Mouse (Mus musculus): ENCODE results near the gene Rnase12.

The Rnase12 gene

GRCm38 (mm10) chr14:51085086-51085485, 27.6 kb upstream of the Rnase12 start:
- no peak for DNase-seq (ENCODE audit: low read depth, low spot score)

DNA sequence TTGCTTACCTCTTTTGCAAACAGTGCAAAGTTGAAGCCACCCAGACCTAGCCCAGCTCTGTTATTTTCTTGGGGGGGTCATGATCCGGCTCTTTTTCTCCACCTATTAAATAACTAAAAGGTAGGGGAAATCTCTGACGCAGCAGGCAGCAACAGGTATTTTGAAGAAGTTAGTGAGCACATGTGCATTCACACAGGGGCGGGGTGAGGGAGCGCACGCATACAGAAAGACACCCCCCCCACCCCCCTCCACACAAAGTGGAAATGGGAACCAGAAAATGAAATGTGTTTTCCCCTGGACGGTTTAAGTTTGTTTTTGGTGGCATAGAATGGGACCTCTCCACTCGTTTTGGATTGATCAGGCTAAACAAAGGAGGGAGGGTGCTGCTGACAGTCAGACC, 26.3 kb upstream of the Rnase12 start:
- no peak for DNase-seq (ENCODE audit: low read depth, low spot score)

DNA sequence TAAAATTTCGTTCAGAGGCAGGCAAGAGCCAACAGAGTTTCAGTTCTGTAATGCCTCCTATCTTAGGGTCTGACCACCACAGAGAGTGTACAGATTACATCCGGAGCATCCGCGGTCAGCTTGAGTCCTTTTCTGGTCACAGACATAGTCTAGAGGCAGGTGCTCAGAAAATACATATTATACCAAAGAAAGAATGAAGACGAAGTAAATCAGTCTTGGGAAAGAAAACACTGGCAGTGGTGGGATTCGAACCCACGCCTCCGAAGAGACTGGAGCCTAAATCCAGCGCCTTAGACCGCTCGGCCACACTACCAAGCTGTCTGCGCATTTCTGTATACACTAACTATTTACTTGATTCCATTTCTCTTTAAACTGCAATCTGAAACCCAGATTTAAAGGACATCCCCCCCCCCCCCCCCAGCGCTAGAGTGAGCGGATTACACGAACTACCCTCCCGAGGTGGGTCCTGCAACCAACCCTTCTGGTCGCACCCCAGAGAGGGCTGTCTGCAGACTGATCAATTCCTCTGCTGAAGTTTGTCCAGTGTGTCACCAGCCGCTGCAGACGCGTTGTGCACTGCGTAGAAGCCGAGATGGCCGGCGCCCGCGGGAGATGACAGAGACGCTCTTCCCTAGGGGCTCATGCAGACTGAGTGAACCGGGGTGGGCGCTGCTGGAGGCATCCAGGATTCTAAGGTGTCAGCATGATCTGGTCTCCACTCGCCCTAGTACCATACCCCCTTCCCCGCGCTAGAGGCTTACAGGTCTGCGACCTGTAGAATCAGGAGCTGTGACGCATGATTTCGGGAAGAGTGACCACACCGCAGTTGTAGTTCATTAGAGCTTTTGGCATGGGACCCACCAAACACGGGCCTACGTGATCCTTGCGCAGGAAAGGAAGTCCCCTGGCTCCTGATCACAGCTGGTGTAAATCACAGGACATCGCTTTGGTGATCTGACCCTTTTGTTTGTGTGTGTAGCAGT, 25.4 kb upstream of the Rnase12 start:
- DNase-seq (ENCODE audit: low read depth, low spot score): no peak

- no peak for DNase-seq (ENCODE audit: low read depth, low spot score)
Observed at GRCm38 (mm10) chr14:51081035-51081434, 23.6 kb upstream of the Rnase12 start.

DNA sequence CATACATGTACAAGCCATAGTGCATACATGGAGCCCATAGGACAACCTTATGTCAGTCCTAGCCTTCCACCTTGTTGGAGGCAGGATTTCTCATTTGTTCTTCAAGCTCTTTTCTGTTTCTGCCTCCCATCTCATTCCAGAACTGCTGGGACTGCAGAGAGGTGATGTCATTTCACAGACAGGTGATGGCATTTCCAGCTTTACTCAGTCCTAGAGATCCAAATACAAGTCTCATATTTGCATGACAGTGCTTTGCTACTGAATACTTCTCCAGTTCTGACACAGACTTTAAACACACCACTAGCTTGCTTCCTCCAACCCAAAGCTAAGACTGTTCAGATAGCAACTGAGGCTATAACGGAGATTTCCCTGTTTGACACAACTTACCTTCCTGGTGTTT, 21.7 kb upstream of the Rnase12 start:
- DNase-seq (ENCODE audit: low read depth, low spot score): no peak

GRCm38 (mm10) chr14:51074335-51074734, 16.9 kb upstream of the Rnase12 start, which contains the start of gene Olfr750:
TSS of gene Olfr750 (minus strand) at chr14:51074435.
- DNase-seq (ENCODE audit: low read depth, low spot score): no peak

DNA sequence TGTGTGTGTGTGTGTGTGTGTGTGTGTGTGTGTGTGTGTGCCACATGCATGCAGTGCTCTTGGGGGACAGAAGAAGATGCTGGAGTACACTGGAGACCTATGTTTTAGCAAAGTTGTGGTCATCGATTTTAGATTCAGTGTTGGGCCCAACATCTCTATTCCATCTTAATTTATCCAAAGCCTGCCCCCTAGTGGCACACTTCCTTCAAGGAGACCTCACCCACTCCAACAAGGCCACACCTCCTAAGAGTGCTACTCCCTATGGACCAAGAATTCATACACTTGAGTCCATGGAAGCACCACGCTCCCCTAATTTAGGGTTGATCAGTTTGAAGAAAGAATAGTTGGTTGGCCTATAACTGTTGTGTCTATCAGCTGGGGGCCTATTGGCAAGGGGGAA, 12.2 kb upstream of the Rnase12 start:
- no peak for DNase-seq (ENCODE audit: low read depth, low spot score)

DNA sequence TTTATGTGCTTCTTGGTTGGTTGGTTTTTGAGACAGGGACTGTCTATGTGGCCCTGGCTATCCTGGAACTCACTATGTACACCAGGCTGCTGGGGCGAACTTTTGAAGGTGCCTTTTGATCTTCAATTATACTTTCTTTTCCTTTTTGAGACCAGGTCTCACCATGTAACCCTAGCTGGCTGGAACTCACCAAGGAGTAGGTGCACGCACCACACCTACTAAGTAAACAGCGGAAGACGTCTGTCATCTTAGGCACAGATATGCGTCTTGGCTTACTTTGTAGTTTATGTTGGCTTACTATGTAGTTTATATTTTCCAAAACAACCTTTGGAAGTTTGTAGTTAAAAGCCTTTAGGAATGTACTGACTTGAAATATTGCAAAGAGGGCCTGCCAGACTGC, 11.5 kb upstream of the Rnase12 start:
- DNase-seq (ENCODE audit: low read depth, low spot score): no peak

DNA sequence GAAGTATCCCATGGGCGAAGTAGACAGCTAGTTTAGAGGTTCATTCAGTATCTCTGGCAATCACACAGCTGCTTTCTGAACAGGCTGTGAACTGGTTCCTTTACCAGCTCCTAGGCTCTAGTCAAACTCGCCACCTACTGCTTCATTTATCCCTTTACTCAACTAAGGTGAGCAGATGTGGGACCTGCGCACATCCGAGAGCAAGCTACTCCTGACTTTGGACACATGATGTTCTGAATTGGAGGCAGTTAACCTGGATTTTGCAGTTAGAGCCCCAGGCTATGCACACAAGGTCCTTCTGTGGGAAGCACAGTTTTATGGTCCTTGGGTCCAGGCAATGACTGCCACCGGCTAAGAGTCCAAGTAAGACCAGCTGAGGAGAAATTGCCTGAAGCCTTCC, 3.3 kb upstream of the Rnase12 start:
- no peak for DNase-seq (ENCODE audit: low read depth, low spot score)

DNA sequence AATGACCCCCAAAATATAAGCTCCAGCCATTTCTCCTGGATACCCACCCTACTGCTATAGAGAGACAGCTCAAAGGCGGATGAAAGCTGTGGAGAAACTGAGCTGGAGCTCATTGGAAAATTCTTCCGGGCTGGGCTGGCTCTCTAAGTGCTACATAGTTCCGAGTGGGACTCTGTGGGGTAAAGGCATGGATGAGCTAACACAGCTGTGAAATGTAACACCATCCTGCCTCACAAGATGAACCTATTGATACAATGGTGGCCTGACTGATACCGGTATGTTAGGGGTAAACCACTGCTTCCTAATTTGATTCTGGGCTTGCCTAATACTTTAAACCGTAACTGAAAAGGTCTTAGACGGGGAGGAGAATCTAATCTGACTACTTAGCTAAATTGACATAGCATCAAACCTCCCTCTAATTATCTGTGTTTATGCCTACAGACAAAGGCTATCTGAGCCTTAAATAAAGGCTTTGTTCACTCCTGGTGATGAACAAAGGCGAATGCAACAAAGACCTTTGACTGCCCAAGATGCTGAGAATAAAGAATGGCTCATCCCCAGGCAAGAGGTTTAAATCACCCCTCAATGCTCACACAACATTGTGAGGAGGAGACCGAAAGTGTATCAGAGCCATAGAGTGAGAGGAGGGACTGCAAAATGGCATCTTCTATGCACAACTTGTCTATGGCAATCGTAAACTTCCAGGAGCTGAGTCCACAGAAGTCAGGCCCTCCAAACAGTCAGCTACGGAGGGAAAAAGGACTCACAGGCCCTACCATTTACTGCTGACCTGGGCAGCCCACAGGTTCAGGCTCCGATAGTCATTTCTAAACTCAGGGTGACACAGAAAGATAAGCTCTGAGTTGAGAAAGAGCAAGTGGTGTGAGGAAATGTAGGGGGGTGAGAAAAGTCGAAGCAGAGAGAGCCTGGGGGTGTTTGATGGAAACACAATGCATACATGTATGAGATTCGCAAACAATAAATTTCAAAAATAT, 2.9 kb downstream of the Rnase12 start:
- no peak for DNase-seq (ENCODE audit: low read depth, low spot score)

GRCm38 (mm10) chr14:51053176-51053575, 4.3 kb downstream of the Rnase12 start:
- no peak for DNase-seq (ENCODE audit: low read depth, low spot score)

- no peak for DNase-seq (ENCODE audit: low read depth, low spot score)
Observed at GRCm38 (mm10) chr14:51051941-51052340, 5.5 kb downstream of the Rnase12 start.

- DNase-seq (ENCODE audit: low read depth, low spot score): no peak
Observed at GRCm38 (mm10) chr14:51050063-51050462, 7.4 kb downstream of the Rnase12 start, which contains the start of gene Rnase11. TSS of gene Rnase11 (minus strand) at chr14:51050163.

DNA sequence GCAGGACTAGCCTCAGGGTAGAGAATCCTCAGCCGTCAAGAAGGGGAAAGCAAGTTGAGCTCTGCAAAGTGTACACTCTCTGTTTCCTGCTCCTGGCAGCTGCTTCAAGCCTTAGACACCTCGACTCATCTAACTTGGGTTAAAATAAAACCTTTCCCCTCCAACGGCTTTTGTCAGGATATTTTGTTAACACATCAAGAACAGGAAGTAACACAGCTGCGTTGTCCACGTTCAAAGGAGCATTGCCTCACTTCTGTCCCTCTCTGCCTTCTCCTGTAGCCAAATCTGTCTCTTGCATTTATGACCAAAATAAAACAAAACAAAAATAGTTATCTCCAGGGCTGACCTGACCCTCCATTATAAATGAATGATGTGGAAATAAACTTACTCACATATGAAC, 9.6 kb downstream of the Rnase12 start:
- no peak for DNase-seq (ENCODE audit: low read depth, low spot score)

DNA sequence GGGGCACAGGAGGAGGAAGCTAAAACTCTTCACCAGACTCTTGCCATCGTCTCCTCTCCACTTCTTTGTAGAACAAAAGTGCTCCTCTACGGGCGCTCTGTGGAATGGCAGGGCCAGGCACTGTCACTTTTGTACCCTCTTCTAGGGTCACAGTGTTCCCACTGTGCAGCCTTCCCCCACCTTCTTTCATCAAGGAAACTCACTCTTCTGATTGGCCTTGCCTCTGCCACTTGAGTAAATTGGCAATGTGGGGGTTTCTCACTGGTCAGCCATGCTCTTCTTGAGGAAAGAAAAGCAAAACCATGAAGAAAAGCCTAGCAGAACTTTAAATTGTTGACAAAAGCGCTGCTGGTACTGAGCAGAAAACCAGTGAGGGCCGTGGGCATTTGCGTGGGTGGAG, 15.7 kb downstream of the Rnase12 start, which contains the start of gene Rnase9:
Gene Rnase9, minus strand, starts transcription at position 101 of the 400 bp plus-strand sequence.
- DNase-seq (ENCODE audit: low read depth, low spot score): no peak

DNA sequence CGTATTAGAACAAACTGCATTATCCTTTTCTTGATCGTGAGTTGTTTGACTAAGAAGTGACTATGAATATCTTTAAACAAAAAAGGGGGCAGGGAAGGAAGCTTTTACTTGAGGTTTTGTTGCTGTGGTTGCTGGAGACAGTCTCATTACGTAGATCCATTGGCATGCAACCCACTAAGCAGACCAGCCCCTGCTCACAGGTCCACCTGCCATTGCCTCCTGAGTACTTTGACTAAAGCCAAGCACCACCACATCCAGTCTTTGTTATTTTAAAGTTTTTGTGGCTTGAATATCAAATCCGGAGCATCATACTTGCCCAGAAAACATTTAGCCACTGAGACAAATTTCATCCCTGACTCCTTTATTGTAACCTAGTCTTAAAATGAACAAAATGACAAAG, 21.2 kb downstream of the Rnase12 start:
- no peak for DNase-seq (ENCODE audit: low read depth, low spot score)

- no peak for DNase-seq (ENCODE audit: low read depth, low spot score)
Observed at GRCm38 (mm10) chr14:51035206-51035605, 22.3 kb downstream of the Rnase12 start.

DNA sequence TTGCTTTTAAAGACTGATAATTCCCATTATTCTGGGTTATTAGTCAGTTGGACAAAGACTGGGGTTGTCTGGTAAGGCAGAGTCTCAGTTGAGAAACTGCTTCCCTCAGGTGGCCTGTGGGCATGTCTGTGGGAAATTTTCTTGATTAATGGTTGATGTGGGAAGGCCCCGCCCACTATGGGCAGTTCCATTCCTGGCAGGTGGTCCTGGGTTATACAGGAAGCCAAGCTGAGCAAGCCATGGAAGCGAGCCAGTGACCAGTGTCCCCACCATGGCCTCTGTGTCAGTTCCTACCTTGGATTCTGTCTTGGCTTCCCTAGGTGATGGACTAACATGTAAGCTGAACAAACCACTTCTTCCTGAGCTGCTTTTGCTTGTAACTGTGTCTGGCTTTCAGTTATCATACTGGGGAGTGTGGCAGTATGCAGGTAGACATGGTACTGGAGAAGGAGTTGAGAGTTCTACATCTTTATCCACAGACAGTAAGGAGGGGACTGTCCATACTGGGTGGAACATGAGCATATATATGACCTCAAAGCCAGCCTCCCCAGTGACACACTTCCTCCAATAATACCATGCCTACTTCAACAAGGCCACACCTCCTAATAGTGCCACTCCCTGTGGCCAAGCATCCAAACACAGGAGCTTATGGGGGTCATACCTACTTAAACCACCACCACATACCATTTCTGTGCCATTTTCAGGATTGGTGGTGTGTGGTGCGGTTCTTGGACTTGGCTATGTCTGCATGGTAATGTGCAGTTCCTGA, 29.9 kb downstream of the Rnase12 start:
- no peak for DNase-seq (ENCODE audit: low read depth, low spot score)

- DNase-seq (ENCODE audit: low read depth, low spot score): peak; percentile 52
Observed at GRCm38 (mm10) chr14:51026391-51027133, 30.9 kb downstream of the Rnase12 start.

GRCm38 (mm10) chr14:51024820-51025219, 32.6 kb downstream of the Rnase12 start:
- peak; percentile 51 for DNase-seq (ENCODE audit: low read depth, low spot score)
